Mouse (Mus musculus) naive thymus-derived CD4-positive, alpha-beta T cell, adult 2 months (primary cell): ENCODE data around the gene Pycr1.
"Not testable (repeated sequence)": the region's sequence is repeated elsewhere in the genome, so short reads cannot be mapped to it uniquely, and the experiment has no call there.

Experiments used
- DNase-seq: peaks from one replicate; pipeline ENCODE4 v3.0.0-alpha.2; 2011; ENCODE audit warnings: low read depth

The Pycr1 gene

DNA sequence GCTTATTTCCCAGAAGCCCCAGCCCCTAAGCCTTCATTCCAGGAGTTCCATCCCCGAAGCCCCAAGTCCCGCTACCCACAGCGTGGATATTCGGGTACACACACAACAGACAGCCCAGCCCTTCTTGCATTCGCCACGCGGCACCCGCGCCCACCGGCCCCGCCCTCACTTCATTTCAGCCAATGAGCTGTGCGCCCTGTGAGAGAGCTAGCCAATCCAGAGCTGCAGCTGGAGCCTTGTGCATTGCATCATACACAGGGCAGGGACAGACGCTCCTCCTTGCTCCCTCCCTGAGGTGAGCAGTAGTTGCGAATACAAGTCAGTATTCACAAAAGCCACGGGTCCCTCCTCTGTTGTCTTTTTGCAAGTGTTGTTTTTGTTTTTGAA lies at the start of gene Pycr1:
Pycr1 (minus strand) TSS at position 169 of the 387 bp plus-strand sequence.
- peak; percentile 94 for DNase-seq

DNA sequence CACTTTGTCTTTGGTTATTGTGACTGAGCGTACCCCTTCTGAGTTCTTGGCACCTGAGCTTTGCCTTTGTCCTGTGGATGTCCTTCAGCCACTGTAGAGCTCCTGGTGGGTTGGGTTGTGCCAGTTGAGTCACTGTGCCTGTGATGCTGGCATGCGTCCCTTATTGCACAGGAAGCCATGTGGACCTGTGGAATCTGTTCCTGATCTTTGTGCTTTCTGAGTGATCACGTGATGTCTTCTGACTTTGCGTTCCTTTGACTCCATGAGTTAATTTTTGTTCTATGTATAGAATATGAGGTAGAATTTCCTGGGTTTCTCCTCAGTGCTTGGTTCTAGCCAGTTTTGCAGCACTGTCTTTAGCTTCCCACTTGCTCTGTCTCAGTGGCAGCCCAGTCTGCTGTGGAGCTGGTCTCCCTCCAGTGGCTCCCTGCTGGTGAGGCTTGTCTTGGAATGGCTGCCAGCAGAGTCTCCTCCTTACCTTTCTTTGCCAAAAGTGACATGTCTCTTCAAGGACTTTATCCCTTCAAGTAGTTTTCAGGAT lies 49.0 kb upstream of the Pycr1 start:
- DNase-seq, result no peak

DNA sequence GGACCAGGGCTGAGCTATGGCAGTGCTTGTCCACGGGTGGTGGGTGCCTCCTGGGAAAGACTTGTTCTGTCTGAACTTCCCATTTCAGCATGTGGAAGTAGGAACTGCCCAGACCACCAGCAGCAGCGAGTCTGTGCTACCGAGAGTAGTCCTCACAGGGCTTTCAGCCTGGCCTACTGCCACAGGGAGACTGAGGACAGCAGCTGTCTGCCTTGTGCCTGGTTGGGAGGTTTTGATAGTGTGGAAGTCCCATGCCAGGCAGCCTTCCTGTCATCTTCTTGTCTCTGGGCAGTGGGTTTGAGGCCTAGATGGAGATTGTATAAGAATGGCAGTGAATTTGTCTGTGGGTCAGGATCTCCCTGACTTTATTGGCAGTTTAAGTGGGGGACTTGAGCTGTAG lies 45.8 kb upstream of the Pycr1 start:
- no peak for DNase-seq

DNA sequence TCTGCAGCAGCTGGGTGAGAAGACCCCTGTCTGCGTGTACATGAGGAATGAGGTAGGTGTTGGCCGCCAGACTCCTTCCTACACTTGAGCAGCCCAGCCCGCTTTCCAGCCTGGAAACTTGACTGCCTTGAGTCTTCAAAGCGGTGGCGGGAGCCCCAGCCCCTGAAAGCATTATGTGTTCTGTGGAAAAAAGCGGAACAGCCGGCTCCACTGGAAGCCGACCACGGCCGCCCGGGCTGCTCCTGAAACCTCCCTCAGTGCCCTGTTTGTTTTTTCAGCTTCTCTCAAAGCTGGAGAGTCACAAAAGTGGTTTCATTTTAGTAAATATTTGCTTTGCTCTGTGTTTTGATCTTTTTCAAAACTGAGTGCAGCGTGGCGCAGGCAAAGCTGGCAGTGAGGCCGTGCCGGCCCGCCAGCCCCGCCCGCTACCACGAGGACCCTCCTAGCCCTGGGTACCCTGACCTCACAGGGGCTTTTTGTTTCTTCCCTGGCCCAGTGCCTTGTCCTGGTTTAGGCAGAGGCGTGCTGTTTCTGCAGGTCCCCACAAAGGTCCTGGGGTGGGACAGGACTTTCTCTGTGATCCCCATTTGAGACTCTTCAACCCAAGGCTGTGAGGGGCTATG lies 43.2 kb upstream of the Pycr1 start:
- no peak for DNase-seq

DNA sequence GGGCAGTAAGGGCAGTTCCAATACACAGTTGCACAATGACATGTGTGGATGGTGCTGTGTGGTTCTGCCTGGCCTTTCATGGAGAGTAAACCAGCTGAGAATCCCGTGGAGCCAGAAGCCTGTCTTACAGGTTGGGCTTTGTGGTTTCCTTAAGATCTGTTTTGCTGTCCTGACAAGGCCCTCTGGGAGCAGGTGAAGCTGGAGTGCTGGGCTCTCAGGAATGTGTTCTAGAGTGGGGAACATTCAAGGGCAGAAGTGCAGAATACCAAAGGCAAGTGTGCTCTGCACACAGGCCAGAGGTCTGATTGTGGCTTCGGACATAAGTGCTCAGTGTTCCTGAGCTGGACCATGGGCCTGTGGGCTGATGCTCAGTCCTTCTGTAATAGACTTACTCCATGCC lies 41.1 kb upstream of the Pycr1 start:
- DNase-seq, result no peak

DNA sequence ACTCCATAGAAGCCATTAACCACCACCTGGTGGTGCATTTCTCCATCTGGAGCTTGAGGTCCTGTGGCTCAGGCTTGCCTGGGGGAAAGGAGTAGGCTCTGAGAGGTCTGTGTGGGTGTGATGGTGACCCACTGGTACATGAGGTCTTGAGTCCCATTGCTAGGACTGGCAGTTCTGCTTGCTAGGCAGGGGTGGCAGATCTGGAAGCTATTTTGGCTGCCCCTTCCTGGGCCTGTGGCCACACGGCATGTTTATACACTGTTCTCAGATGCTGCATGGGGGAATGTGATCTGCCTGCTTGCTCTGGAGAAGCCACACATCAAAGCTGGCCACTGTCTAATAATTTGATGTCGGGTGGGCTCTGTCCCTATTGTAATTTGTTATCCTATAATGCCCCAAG lies 40.5 kb upstream of the Pycr1 start:
- no peak for DNase-seq

DNA sequence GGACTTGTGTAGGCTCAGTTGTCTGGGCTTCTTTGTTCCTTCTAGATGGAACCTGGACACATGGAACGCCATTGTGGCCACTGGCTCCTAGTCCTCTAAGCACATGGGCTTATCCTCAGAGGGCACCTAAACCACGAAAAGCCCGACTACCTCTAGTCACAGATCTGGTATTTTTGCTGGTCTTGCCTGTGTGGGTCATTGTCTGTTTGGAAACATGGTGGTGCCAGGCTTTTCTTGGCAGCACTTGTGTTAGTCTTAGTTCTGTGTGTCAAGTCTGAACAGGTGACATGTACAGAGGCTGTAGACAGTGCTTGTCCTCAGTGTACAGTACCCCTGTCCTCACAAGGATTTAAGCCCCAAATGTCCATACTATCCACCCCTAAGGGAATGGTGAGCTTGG lies 40.0 kb upstream of the Pycr1 start:
- DNase-seq, result no peak

DNA sequence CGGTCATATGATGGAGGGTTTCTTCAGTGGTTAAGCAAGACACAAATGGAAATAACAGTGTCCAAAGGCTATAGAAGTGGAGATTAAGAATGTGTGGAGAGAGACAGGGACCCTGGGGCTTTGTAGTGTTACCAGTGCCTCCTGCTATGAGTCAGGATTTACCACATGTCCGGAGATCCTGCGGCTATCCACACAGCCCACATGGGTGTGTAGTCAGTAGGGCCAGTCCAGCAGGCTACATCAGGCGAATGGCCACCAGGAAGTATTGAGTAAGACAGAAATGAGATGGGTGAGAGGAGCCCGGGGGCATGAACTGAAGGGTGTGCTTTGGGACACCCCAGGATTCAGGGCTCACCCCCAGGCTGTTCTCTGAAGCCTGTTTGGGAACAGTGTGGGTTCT lies 39.1 kb upstream of the Pycr1 start:
- no peak for DNase-seq

DNA sequence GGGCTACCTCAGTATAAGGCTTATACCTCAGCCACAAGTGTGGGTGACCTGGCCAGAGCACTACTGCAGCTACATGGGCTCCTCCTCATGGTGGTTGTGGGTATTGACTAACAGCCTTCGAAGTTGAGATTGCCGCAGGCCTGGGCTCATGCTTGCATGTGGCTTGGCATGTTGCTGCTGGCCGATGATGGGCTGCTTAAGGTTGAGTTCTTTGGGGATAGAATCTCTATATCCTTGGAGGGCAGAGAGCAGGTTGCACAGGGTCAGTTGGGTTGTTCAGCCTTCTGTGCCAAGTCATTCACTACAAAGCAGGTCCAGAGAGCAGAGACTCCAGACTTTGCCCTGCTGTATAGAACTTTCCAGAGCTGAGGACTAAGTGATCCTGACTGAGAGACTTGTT lies 36.3 kb upstream of the Pycr1 start:
- peak; percentile 37 for DNase-seq

DNA sequence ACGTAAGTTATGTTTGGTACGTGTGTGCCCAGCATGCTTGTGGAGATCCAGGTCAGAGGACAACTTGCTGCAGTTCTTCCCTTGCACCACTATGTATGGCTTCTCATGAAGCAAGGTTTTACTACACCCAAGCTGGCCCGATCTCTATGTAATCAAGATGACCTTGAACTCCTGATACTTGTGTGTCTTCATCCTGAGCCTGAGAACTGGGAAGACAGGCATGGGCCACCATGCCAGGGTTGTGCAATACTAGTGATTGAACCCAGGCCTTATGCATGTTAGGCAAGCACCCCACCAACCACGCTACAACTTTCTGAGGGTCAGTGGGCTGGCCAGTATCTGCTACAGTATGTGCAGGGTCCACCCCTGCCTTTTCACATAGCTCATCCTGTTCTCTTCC lies 33.4 kb upstream of the Pycr1 start:
- no peak for DNase-seq

DNA sequence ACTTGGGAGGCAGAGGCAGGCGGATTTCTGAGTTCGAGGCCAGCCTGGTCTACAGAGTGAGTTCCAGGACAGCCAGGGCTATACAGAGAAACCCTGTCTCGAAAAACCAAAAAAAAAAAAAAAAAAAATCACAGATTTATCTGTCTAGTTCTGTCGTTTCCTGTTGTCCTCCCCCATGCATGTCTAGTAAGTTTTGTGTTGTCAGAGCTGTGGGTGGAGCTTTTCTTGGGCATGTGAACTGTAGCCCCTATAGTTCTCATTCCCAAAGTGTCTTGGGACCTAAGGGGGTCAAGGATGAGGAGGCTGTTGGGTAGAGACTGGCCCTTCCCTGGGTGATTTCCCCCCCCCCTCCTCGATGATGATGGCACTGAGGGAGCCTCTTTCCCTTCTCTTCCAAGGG lies 32.3 kb upstream of the Pycr1 start:
- DNase-seq, result not testable (repeated sequence)

DNA sequence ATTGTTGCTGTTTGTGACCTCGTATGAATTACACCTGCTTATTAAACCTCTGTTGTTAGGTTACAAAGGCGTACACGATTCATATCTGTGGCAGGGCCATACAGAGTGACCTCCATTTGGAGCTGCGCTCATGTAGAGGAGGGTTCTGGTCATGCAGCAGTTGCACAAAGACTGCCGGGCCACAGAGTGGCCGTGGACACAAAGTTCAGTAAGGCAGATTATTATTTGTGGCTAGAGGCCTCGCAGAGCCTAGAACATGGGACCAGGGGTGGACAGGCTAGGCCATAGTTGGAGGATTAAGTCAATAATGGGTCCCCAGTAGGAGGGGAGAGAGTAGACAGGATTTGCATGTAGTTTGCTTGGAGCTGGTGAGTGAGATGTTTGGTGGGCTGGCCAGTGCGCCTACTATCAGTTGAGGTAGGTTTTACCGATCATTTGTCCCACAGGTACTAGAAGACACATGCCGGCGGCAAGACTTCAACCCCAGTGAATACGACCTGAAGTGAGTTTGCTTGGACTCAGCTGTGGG lies 30.1 kb upstream of the Pycr1 start:
- DNase-seq, result peak; percentile 22

DNA sequence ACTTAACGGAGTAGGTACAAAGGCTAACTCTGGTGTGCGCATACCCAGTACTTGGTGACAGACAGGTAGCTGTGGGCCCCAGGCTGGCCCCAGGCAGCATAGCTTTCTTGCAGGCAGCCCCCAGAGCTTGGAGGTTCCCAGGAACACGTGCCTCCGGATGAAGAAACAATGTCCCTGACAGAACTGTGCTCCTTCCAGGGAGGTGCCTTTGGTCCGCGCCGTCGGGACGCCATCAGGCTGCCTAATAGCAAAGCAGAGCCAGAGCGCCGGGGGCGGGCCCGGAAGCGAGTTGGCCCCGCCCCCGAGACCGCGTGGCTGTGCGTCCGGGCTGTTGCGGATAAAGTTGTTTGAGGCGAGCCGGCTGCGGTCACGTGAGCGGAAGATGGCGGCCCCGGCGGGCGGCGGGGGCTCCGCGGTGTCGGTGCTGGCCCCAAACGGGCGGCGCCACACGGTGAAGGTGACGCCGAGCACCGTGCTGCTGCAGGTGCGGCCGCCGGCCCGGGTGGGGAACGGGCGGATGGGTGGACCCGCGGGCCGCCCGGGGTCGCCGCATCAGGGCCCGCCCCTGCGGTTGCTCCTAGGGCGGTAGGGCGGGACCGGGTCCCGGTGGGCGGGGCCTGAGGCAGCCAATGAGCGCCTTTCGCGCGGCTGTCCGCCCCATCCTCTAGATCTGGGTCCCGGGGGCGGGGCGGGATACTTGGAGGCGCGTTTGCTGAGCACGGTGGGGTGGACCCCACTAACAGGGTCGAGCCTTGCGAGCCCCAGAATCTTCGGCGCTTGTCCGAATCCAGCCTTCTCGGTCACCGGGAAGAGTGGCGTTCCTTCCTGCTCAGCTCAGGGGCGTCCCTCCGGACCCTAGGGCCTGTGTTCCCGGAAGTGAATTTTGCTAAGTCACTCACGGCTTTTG lies 29.4 kb upstream of the Pycr1 start, which contains the start of gene Aspscr1:
Aspscr1 (plus strand) TSS at position 287 of the 907 bp plus-strand sequence.
- peak; percentile 97 for DNase-seq

DNA sequence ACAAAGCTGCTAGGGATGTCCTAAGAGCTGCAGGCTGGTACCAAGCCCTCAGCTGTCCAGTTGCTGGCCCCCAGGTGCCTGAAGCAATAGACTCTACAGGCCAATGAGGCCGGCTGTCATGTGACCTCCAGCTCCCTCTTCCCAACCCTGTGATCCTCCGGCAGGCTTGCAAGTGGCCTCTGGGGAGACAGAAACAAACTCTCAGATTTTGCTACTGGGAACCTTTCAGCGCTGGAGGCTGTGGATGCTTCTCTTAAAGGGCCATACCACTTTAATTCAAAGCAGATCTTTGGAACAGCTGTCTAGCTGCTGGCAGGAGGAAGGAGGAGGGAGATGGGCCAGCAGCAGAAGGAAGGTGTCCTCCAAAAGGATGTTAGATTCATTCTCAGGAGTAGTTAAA lies 23.0 kb upstream of the Pycr1 start:
- DNase-seq, result no peak

DNA sequence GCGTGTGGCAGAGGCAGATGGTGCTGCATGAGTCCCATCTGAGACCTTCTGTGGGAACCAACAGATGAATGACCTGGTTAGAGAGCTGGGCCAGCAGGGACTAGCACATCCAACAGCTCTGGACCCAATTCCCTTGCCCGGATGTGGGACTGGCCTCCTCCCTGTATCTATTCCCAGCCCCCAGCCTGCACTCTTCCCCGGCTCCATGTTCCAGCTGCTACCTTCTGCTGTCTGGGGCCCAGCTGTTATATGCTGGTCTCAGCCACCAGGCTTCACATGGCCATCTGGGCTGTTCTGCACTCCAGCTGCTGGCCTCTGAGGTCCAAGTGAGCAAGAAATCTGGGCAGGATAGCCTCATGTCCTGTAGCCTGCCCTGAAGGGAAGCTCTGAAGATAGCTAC lies 21.8 kb upstream of the Pycr1 start:
- DNase-seq, result no peak

DNA sequence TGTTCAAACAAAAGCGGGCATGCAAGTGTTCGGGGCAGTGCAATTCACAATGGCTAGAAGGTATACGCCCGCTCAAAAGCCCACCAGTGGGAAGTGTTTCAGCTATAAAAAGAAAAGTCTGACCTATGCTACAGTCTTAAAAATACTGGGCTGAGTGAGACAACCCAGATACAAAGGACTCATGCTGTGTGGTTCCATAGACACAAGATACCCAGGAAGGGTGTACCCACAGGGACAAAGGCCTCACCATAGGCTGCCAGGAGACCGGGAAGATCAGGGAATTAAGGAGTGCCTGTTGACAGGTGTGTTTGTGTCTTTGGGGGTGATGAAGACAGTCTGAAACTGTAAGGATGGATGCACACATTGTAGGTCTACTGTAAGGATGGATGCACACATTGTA lies 20.1 kb upstream of the Pycr1 start:
- DNase-seq, result no peak

DNA sequence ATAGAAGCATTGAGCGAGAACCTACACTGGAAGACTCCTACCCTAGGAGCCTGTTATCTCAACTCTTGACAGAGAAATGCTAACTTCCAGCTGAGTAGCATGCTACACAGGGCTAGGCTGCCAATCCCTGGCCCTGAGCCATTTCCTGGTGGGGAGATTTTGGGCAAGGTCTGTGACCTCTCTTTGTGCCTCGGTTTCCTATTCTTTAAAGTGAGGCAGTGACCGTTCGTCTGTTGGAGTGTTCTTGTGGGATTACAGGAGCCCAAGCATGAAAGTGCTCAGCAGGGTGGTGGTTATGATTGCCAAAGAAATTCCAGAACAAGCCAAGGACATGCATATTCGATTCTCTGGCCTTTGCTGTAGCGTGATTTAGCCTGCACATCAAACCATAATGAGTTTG lies 19.2 kb upstream of the Pycr1 start:
- no peak for DNase-seq

DNA sequence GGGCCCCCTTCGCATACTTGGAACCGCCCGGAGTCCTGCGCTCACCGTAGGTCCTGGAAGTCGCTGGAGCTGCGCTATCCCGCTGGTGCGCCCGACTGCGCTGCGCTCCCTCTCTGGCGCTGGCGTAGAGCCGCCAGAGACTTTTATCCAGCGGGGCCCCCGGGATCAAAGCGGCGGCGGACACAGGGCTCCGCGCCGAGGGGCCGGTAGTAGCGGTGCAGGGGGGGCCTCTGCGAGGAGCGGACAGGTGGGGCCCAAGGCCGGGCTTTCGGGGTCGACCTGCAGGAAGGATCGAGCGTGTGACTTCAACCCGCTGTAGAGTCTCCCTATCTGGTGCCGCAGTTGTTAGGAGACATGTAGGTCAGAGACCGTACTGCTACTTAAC lies 17.5 kb upstream of the Pycr1 start, which contains the start of gene Notum:
Notum (minus strand) TSS at position 100 of the 385 bp plus-strand sequence.
- no peak for DNase-seq

DNA sequence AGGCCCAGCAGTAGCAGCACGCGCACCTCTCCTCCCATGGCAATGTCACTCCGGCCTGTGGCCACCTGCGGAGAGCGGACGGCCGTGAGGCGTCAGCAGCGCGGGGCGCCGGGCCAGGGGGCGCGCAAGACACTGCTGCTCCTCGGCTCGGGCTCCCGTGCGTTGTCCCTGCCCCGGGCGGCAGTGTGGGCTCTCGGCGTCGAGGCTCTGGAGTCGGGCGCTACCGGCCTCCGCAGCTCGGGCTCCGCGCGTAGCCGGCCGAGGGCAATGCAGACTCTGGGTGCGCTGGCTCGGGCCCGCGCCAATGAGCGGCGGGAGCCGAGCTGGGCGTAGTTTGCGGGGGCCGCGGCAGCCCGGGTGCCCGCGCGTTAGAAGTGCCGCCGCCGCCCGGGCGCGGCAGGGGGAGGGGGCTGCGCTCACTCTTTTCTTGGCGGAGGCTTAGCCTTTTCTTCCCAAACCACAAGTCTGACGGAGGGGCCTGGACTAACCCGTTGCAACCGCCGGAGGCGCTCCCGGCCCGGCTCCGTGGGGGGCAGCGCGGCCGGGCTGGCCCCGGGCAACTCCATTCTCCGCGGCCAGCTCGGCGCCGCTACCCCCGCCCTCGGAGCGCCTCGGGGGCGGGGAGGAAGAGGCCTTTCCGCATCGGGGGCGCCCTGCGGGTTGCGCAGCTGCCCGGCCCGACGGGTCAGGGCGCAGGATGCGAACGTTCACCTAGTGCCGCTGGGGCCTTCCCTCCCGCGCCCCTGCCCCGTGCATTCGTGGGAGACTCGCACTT lies 16.9 kb upstream of the Pycr1 start:
- DNase-seq, result peak; percentile 42

DNA sequence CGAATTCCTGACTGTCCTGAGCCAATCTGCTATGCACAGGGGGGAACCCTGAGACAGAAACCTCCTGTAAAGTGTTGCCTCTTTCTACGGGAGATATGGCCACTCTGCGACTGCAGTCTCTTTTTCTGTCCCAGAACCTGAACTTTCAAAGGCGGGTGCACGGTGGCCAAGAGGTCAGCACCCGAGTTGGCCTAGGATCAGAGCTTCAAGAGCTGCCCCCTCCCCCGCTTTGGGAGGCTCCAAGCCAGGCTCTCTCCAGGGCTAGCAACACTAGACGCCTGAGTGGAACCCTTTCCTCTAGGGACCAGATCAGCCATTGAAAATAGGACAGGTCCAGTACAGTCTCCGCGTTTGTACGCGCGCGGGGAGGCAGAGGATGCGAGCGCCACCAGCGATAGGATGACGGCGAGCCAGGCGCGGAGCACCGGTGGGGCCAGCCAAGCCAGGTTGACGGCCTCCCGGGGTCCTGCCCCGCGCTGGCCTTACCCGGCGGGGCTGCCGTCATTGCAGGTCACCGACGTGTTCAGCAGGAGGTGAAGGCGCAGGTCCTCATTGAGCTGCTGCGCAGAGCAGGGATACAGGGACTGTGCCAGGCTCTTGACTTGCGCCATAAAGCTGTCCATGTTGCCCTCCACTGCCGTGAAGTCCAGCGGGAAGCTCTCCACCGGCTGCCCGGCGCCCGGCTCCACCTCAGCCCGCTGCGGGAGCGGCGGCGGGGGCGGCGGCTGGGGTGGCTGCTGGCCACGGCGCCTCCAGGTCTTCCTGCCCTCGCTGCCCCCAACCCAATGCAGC lies 16.1 kb upstream of the Pycr1 start:
- peak; percentile 31 for DNase-seq

DNA sequence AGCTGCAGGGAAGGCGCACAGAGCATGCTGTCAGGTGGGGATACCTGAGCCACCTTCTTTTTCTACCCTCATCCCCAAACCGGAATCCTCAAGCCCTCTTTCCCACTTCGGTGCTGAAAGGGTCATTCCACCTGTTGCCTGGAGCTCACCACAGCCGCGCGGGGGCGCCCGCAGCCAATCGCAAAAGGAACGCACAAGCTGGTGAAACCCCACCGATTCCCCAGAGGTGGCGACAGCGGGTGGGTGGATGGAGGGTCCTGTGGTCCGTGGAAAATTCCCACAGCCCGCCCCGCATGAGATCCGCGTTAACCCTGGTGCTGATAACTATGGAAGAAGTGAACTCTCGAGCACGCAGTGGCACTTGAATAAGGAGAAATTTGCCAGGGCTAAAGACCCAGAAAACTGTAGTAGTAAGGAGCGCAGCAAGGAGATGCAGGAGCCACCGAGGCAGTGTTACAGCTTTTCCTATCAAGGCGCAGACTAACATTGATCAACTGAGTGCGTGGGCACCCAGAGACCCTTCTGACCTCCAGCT lies 15.4 kb upstream of the Pycr1 start:
- peak; percentile 83 for DNase-seq
